Mouse (Mus musculus): ENCODE data around the gene Prim2. TPM values are rescaled to one million over a fixed set of nuclear protein-coding genes. Genes with fewer than 3 reads are reported as not detected.
A peak's percentile ranks its signal among the peaks of the same experiment; 100 is the strongest.

Prim2 gene
- total and polyA plus RNA-seq, 2 experiments from 2014 or later: 18.6 to 19.0 TPM

DNA sequence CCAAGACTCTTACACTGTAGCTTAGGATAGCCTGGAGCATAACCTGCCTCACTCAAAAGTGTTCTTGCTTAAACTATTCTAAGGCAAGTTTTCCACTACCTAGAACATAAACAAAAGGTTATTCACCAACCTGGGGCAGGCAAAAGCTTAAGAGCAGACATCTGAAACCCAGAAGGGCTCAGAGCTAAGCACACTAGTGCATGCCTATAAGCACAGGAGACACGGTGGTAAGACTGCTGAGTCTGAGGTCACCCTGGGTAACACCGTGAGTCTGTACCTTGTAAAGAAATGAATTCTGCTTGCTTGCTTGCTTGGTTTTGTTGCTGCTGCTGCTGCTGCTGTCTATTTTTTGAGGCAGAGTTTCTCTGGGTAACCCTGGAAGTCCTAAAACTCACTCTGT, 80.1 kb downstream of the Prim2 start:
- Histone ChIP-seq H3K9me3 (ENCODE audit: low read length) (no peaks in the 10 kb centered on the region), H3K4me2 (ENCODE audit: low read depth, low read length) (no peak overlapping the region), H3K27me3 (ENCODE audit: insufficient read depth, low read length) (no peaks in the 10 kb centered on the region), H3K4me3 (ENCODE audit: low read length) (no peak overlapping the region), H3K36me3 (ENCODE audit: insufficient read depth, low read length) (no peaks in the 10 kb centered on the region), H3K27ac (no peak overlapping the region), H3K4me1 (ENCODE audit: insufficient read depth, low read length) (no peaks in the 10 kb centered on the region), H3K9ac (replicated peaks; ENCODE audit: low read length) (no peak overlapping the region)
- 68% methylated on average over 2 of the region's 2 CpGs for WGBS
- ATAC-seq: no peak
- TF ChIP-seq CTCF (IDR thresholded peaks at IDR 0.05; ENCODE audit: low read depth): no peak
- no peak for DNase-seq (ENCODE audit: low spot score)

DNA sequence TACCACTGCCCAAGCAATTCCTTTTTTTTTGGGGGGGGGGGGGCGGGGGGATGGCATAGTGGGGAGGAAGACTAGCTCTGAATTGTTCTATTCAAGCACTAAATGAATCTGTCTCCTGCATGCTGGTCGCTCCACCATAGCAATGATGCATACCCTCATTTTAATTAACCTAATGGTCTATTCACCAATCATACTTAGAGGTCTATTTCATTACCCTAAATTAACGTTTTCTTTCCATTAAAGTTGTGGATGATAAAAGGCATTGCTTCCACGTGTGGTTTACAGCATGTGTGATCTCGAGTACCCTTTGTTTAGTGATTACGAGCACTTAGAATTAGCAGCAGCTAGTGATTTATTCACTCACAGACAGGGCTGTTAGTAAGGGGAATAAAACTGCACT, 81.0 kb downstream of the Prim2 start:
- 57% methylated on average over 5 of the region's 6 CpGs for WGBS
- no peaks in the 10 kb centered on the region for H3K27me3 ChIP-seq (ENCODE audit: insufficient read depth, low read length)
- no peaks in the 10 kb centered on the region for H3K9me3 ChIP-seq (ENCODE audit: low read length)
- ATAC-seq: no peak
- no peak overlapping the region for H3K4me3 ChIP-seq (ENCODE audit: low read length)
- H3K9ac ChIP-seq (replicated peaks; ENCODE audit: low read length): no peak overlapping the region
- no peaks in the 10 kb centered on the region for H3K4me1 ChIP-seq (ENCODE audit: insufficient read depth, low read length)
- TF ChIP-seq CTCF (IDR thresholded peaks at IDR 0.05; ENCODE audit: low read depth): no peak
- H3K27ac ChIP-seq: no peak overlapping the region
- DNase-seq (ENCODE audit: low spot score): no peak
- H3K4me2 ChIP-seq (ENCODE audit: low read depth, low read length): no peak overlapping the region
- no peaks in the 10 kb centered on the region for H3K36me3 ChIP-seq (ENCODE audit: insufficient read depth, low read length)

DNA sequence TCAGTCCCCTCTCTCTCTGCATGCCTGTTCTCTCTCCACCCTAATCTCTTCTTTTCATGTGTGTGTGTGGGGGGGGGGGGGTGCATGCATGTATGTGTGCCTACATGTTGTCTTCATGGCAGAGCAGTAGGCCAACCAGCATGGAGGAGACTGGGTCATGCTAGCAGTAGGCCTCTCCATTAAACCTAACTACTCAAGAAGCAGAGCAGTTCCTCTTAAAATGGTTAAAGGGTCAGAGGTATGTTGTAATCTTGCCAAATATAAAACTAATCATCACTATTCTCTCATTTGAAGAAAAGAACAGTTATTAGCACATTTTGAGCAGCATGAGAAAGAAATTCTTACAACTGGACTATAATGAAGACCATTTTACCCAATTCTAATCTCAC, 85.0 kb downstream of the Prim2 start:
- H3K4me2 ChIP-seq (ENCODE audit: low read depth, low read length): no peak overlapping the region
- H3K9ac ChIP-seq (replicated peaks; ENCODE audit: low read length): no peak overlapping the region
- H3K4me3 ChIP-seq (ENCODE audit: low read length): no peak overlapping the region
- no peaks in the 10 kb centered on the region for H3K4me1 ChIP-seq (ENCODE audit: insufficient read depth, low read length)
- H3K27ac ChIP-seq: no peak overlapping the region
- no peaks in the 10 kb centered on the region for H3K36me3 ChIP-seq (ENCODE audit: insufficient read depth, low read length)
- H3K27me3 ChIP-seq (ENCODE audit: insufficient read depth, low read length): no peaks in the 10 kb centered on the region
- no peak for ATAC-seq
- no peak for TF ChIP-seq CTCF (IDR thresholded peaks at IDR 0.05; ENCODE audit: low read depth)
- DNase-seq (ENCODE audit: low spot score): no peak
- H3K9me3 ChIP-seq (ENCODE audit: low read length): no peaks in the 10 kb centered on the region

GRCm38 (mm10) chr1:33583817-33584589, 85.6 kb downstream of the Prim2 start:
- 91% methylated on average over 7 of the region's 7 CpGs for WGBS
- no peak for ATAC-seq

DNA sequence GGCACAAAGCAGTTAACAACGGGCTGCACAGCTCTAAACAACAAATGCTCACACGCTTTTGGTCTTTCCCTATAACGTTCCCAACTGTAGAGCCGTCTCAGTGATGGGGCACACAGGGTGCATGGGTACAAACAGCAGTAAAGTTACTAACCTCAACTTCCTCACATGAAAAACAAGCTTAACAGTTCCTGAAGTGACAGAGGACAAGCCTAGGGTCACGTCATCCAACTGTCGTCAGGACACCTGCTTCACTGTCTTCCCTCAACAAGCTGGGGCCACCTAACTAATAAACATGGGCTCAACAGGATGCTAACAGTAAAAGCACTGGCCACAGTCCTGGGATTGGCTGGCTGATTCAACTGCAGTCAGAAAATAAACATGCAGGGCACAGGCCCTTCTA, 91.0 kb downstream of the Prim2 start:
- H3K9me3 ChIP-seq (ENCODE audit: low read length): no peaks in the 10 kb centered on the region
- DNase-seq (ENCODE audit: low spot score): no peak
- H3K36me3 ChIP-seq (ENCODE audit: insufficient read depth, low read length): no peaks in the 10 kb centered on the region
- H3K27me3 ChIP-seq (ENCODE audit: insufficient read depth, low read length): no peaks in the 10 kb centered on the region
- ATAC-seq: no peak
- no peak overlapping the region for H3K27ac ChIP-seq
- WGBS: 72% methylated on average over 6 of the region's 6 CpGs
- H3K9ac ChIP-seq (replicated peaks; ENCODE audit: low read length): no peak overlapping the region
- no peak overlapping the region for H3K4me3 ChIP-seq (ENCODE audit: low read length)
- H3K4me1 ChIP-seq (ENCODE audit: insufficient read depth, low read length): no peaks in the 10 kb centered on the region
- no peak overlapping the region for H3K4me2 ChIP-seq (ENCODE audit: low read depth, low read length)
- TF ChIP-seq CTCF (IDR thresholded peaks at IDR 0.05; ENCODE audit: low read depth): no peak

More at GRCm38 (mm10) chr1:33583817-33584589, 85.6 kb downstream of the Prim2 start:
- no peaks in the 10 kb centered on the region for H3K27me3 ChIP-seq (ENCODE audit: insufficient read depth, low read length)
- no peaks in the 10 kb centered on the region for H3K9me3 ChIP-seq (ENCODE audit: low read length)
- no peak for TF ChIP-seq CTCF (IDR thresholded peaks at IDR 0.05; ENCODE audit: low read depth)
- H3K4me1 ChIP-seq (ENCODE audit: insufficient read depth, low read length): no peaks in the 10 kb centered on the region
- DNase-seq (ENCODE audit: low spot score): no peak
- no peak overlapping the region for H3K9ac ChIP-seq (replicated peaks; ENCODE audit: low read length)
- H3K4me2 ChIP-seq (ENCODE audit: low read depth, low read length): no peak overlapping the region
- H3K4me3 ChIP-seq (ENCODE audit: low read length): no peak overlapping the region
- H3K36me3 ChIP-seq (ENCODE audit: insufficient read depth, low read length): no peaks in the 10 kb centered on the region
- H3K27ac ChIP-seq: no peak overlapping the region

GRCm38 (mm10) chr1:33574459-33574858, 95.1 kb downstream of the Prim2 start:
- no peak overlapping the region for H3K9ac ChIP-seq (replicated peaks; ENCODE audit: low read length)
- no peak for ATAC-seq

GRCm38 (mm10) chr1:33565764-33566401, 103.7 kb downstream of the Prim2 start:
- no peak overlapping the region for H3K4me3 ChIP-seq (ENCODE audit: low read length)
- H3K9ac ChIP-seq (replicated peaks; ENCODE audit: low read length): no peak overlapping the region
- WGBS: 61% methylated on average over 7 of the region's 7 CpGs
- no peak overlapping the region for H3K27ac ChIP-seq
- no peaks in the 10 kb centered on the region for H3K36me3 ChIP-seq (ENCODE audit: insufficient read depth, low read length)
- no peaks in the 10 kb centered on the region for H3K9me3 ChIP-seq (ENCODE audit: low read length)
- ATAC-seq (no peak), DNase-seq (ENCODE audit: low spot score) (no peak)
- no peaks in the 10 kb centered on the region for H3K27me3 ChIP-seq (ENCODE audit: insufficient read depth, low read length)
- peak; percentile 45 for TF ChIP-seq CTCF (IDR thresholded peaks at IDR 0.05; ENCODE audit: low read depth)
- H3K4me2 ChIP-seq (ENCODE audit: low read depth, low read length): no peak overlapping the region
- no peaks in the 10 kb centered on the region for H3K4me1 ChIP-seq (ENCODE audit: insufficient read depth, low read length)

More at GRCm38 (mm10) chr1:33574459-33574858, 95.1 kb downstream of the Prim2 start:
- Histone ChIP-seq H3K4me3 (ENCODE audit: low read length) (no peak overlapping the region), H3K9me3 (ENCODE audit: low read length) (no peaks in the 10 kb centered on the region), H3K4me2 (ENCODE audit: low read depth, low read length) (no peak overlapping the region), H3K27ac (no peak overlapping the region), H3K4me1 (ENCODE audit: insufficient read depth, low read length) (no peaks in the 10 kb centered on the region), H3K27me3 (ENCODE audit: insufficient read depth, low read length) (no peaks in the 10 kb centered on the region), H3K36me3 (ENCODE audit: insufficient read depth, low read length) (no peaks in the 10 kb centered on the region)
- no peak for TF ChIP-seq CTCF (IDR thresholded peaks at IDR 0.05; ENCODE audit: low read depth)
- DNase-seq (ENCODE audit: low spot score): no peak
- 89% methylated on average over 6 of the region's 6 CpGs for WGBS
